Mouse (Mus musculus) ES-CJ7 (cell line): ENCODE data around the gene Tiam2.
A peak's percentile ranks its signal among the peaks of the same experiment; 100 is the strongest.

Experiments
- DNase-seq: peaks from one replicate; pipeline ENCODE4 v3.0.0; 2011; ENCODE audit warnings: low read depth, low spot score

Tiam2 gene

GRCm38 (mm10) chr17:3394985-3395384 lies 68.6 kb downstream of the Tiam2 start:
- no peak for DNase-seq

- DNase-seq = no peak
These were observed 70.5 kb downstream of the Tiam2 start for GRCm38 (mm10) chr17:3396881-3397281.

GRCm38 (mm10) chr17:3397836-3398235 lies 71.5 kb downstream of the Tiam2 start:
- no peak for DNase-seq

GRCm38 (mm10) chr17:3405350-3406073 lies 79.1 kb downstream of the Tiam2 start:
- DNase-seq = no peak

- DNase-seq = no peak
These were observed 80.7 kb downstream of the Tiam2 start for GRCm38 (mm10) chr17:3407051-3407450.

- DNase-seq = no peak
These were observed 83.9 kb downstream of the Tiam2 start for GRCm38 (mm10) chr17:3410307-3410706.

- DNase-seq = no peak
These were observed 86.4 kb downstream of the Tiam2 start for GRCm38 (mm10) chr17:3412771-3413170.

GRCm38 (mm10) chr17:3415580-3415979 lies 89.2 kb downstream of the Tiam2 start:
- no peak for DNase-seq

- DNase-seq = no peak
These were observed 90.0 kb downstream of the Tiam2 start for GRCm38 (mm10) chr17:3416401-3416800.

- no peak for DNase-seq
These were observed 93.1 kb downstream of the Tiam2 start for GRCm38 (mm10) chr17:3419368-3419928.

GRCm38 (mm10) chr17:3420148-3420547 lies 93.8 kb downstream of the Tiam2 start:
- no peak for DNase-seq

GRCm38 (mm10) chr17:3423416-3423815 lies 97.0 kb downstream of the Tiam2 start:
- DNase-seq = no peak

- DNase-seq = no peak
These were observed 102.3 kb downstream of the Tiam2 start for GRCm38 (mm10) chr17:3428659-3429058.

- no peak for DNase-seq
These were observed 106.5 kb downstream of the Tiam2 start for GRCm38 (mm10) chr17:3432590-3433498.

GRCm38 (mm10) chr17:3433521-3434271 lies 107.3 kb downstream of the Tiam2 start:
- no peak for DNase-seq

GRCm38 (mm10) chr17:3435299-3435698 lies 108.9 kb downstream of the Tiam2 start:
- no peak for DNase-seq

GRCm38 (mm10) chr17:3436841-3437515 lies 110.6 kb downstream of the Tiam2 start:
- DNase-seq = no peak

- no peak for DNase-seq
These were observed 116.4 kb downstream of the Tiam2 start for GRCm38 (mm10) chr17:3442526-3443401.

- peak; percentile 49 for DNase-seq
These were observed 120.0 kb downstream of the Tiam2 start for GRCm38 (mm10) chr17:3446191-3446950.
